Mouse (Mus musculus): ENCODE data around the gene Cacng6. TPM values are rescaled to one million over a fixed set of nuclear protein-coding genes. Genes with fewer than 3 reads are reported as not detected.

The Cacng6 gene
- polyA plus RNA-seq, 1 experiment from 2014 or later, result 6.7 TPM

- no peak for ATAC-seq (ENCODE audit: insufficient number of reproducible peaks, low FRiP score, low TSS enrichment, low read depth)
- H3K9ac ChIP-seq, result no peak overlapping the region
Observed at GRCm38 (mm10) chr7:3448737-3449454, 24.9 kb downstream of the Cacng6 start.

GRCm38 (mm10) chr7:3450671-3451070 is 26.7 kb downstream of the Cacng6 start:
- Histone ChIP-seq H3K9ac (no peak overlapping the region), H3K4me1 (0 out of 2 replicates have a peak, but pooled peaks cover 2% of the 10 kb centered on the region), H3K9me3 (no peaks in the 10 kb centered on the region), H3K4me2 (no peak overlapping the region), H3K27me3 (no peaks in the 10 kb centered on the region), H3K36me3 (no peaks in the 10 kb centered on the region), H3K4me3 (no peak overlapping the region), H3K27ac (no peak overlapping the region)
- ATAC-seq (ENCODE audit: insufficient number of reproducible peaks, low FRiP score, low TSS enrichment, low read depth), result no peak
- 41% methylated on average over 5 of the region's 5 CpGs for WGBS

More at GRCm38 (mm10) chr7:3448737-3449454, 24.9 kb downstream of the Cacng6 start:
- no peaks in the 10 kb centered on the region for H3K27me3 ChIP-seq
- H3K27ac ChIP-seq, result no peak overlapping the region
- no peak overlapping the region for H3K4me3 ChIP-seq
- 0 out of 2 replicates have a peak, but pooled peaks cover under 1% of the 10 kb centered on the region for H3K4me1 ChIP-seq
- WGBS, result 17% methylated on average over 15 of the region's 15 CpGs
- no peaks in the 10 kb centered on the region for H3K9me3 ChIP-seq
- H3K36me3 ChIP-seq, result no peaks in the 10 kb centered on the region
- H3K4me2 ChIP-seq, result no peak overlapping the region

GRCm38 (mm10) chr7:3451161-3451560 is 27.2 kb downstream of the Cacng6 start:
- 29% methylated on average over 6 of the region's 6 CpGs for WGBS
- H3K27ac ChIP-seq, result no peak overlapping the region
- H3K4me2 ChIP-seq, result no peak overlapping the region
- no peak overlapping the region for H3K4me3 ChIP-seq
- no peak overlapping the region for H3K9ac ChIP-seq
- no peaks in the 10 kb centered on the region for H3K36me3 ChIP-seq
- no peaks in the 10 kb centered on the region for H3K9me3 ChIP-seq
- ATAC-seq (ENCODE audit: insufficient number of reproducible peaks, low FRiP score, low TSS enrichment, low read depth), result no peak
- H3K27me3 ChIP-seq, result no peaks in the 10 kb centered on the region
- 0 out of 2 replicates have a peak, but pooled peaks cover 2% of the 10 kb centered on the region for H3K4me1 ChIP-seq

GRCm38 (mm10) chr7:3452821-3453485 is 29.0 kb downstream of the Cacng6 start:
- Histone ChIP-seq H3K4me2 (no peak overlapping the region), H3K4me3 (no peak overlapping the region), H3K9ac (no peak overlapping the region), H3K27me3 (no peaks in the 10 kb centered on the region), H3K4me1 (0 out of 2 replicates have a peak, but pooled peaks cover 2% of the 10 kb centered on the region), H3K9me3 (no peaks in the 10 kb centered on the region), H3K36me3 (no peaks in the 10 kb centered on the region), H3K27ac (no peak overlapping the region)
- ATAC-seq (ENCODE audit: insufficient number of reproducible peaks, low FRiP score, low TSS enrichment, low read depth), result no peak
- 40% methylated on average over 12 of the region's 12 CpGs for WGBS

- Histone ChIP-seq H3K4me1 (0 out of 2 replicates have a peak, but pooled peaks cover 2% of the 10 kb centered on the region), H3K4me2 (no peak overlapping the region), H3K27ac (no peak overlapping the region), H3K9me3 (no peaks in the 10 kb centered on the region), H3K9ac (no peak overlapping the region), H3K4me3 (no peak overlapping the region), H3K36me3 (no peaks in the 10 kb centered on the region), H3K27me3 (no peaks in the 10 kb centered on the region)
- 44% methylated on average over 11 of the region's 11 CpGs for WGBS
- ATAC-seq (ENCODE audit: insufficient number of reproducible peaks, low FRiP score, low TSS enrichment, low read depth), result no peak
Observed at GRCm38 (mm10) chr7:3453486-3454183, 29.6 kb downstream of the Cacng6 start.

- WGBS, result 79% methylated on average over 10 of the region's 10 CpGs
Observed at GRCm38 (mm10) chr7:3457111-3457840, 33.3 kb downstream of the Cacng6 start.

GRCm38 (mm10) chr7:3457841-3458217 is 33.8 kb downstream of the Cacng6 start:
- Histone ChIP-seq H3K9me3 (no peaks in the 10 kb centered on the region), H3K4me1 (0 out of 2 replicates have a peak, but pooled peaks cover 2% of the 10 kb centered on the region), H3K27ac (0 out of 2 replicates have a peak overlapping the region, but pooled peaks have one; percentile 33), H3K4me3 (no peak overlapping the region), H3K27me3 (no peaks in the 10 kb centered on the region), H3K4me2 (no peak overlapping the region), H3K9ac (no peak overlapping the region), H3K36me3 (no peaks in the 10 kb centered on the region)
- no peak for ATAC-seq (ENCODE audit: insufficient number of reproducible peaks, low FRiP score, low TSS enrichment, low read depth)
- 69% methylated on average over 9 of the region's 9 CpGs for WGBS

More at GRCm38 (mm10) chr7:3457111-3457840, 33.3 kb downstream of the Cacng6 start:
- Histone ChIP-seq H3K27me3 (no peaks in the 10 kb centered on the region), H3K9ac (no peak overlapping the region), H3K4me2 (no peak overlapping the region), H3K9me3 (no peaks in the 10 kb centered on the region), H3K36me3 (no peaks in the 10 kb centered on the region), H3K4me3 (no peak overlapping the region), H3K4me1 (0 out of 2 replicates have a peak, but pooled peaks cover 2% of the 10 kb centered on the region), H3K27ac (0 out of 2 replicates have a peak overlapping the region, but pooled peaks have one; percentile 33)
- ATAC-seq (ENCODE audit: insufficient number of reproducible peaks, low FRiP score, low TSS enrichment, low read depth), result no peak

GRCm38 (mm10) chr7:3460261-3460660 is 36.3 kb downstream of the Cacng6 start:
- Histone ChIP-seq H3K4me2 (no peak overlapping the region), H3K4me1 (no peaks in the 10 kb centered on the region), H3K27me3 (no peaks in the 10 kb centered on the region), H3K9ac (no peak overlapping the region), H3K36me3 (no peaks in the 10 kb centered on the region), H3K4me3 (no peak overlapping the region), H3K9me3 (no peaks in the 10 kb centered on the region), H3K27ac (no peak overlapping the region)
- 81% methylated on average over 8 of the region's 8 CpGs for WGBS
- ATAC-seq (ENCODE audit: insufficient number of reproducible peaks, low FRiP score, low TSS enrichment, low read depth), result no peak

GRCm38 (mm10) chr7:3463306-3463705 is 39.3 kb downstream of the Cacng6 start:
- ATAC-seq (ENCODE audit: insufficient number of reproducible peaks, low FRiP score, low TSS enrichment, low read depth), result no peak

GRCm38 (mm10) chr7:3468614-3469013 is 44.6 kb downstream of the Cacng6 start:
- no peak for ATAC-seq (ENCODE audit: insufficient number of reproducible peaks, low FRiP score, low TSS enrichment, low read depth)
- Histone ChIP-seq H3K36me3 (no peaks in the 10 kb centered on the region), H3K27ac (no peak overlapping the region), H3K4me2 (no peak overlapping the region), H3K27me3 (no peaks in the 10 kb centered on the region), H3K9ac (no peak overlapping the region), H3K4me1 (no peaks in the 10 kb centered on the region), H3K4me3 (no peak overlapping the region), H3K9me3 (no peaks in the 10 kb centered on the region)
- WGBS, result 40% methylated on average over 2 of the region's 2 CpGs

More at GRCm38 (mm10) chr7:3463306-3463705, 39.3 kb downstream of the Cacng6 start:
- Histone ChIP-seq H3K36me3 (no peaks in the 10 kb centered on the region), H3K27ac (no peak overlapping the region), H3K4me1 (no peaks in the 10 kb centered on the region), H3K9ac (no peak overlapping the region), H3K4me2 (no peak overlapping the region), H3K9me3 (no peaks in the 10 kb centered on the region), H3K27me3 (no peaks in the 10 kb centered on the region), H3K4me3 (no peak overlapping the region)
- WGBS, result 65% methylated on average over 4 of the region's 4 CpGs

GRCm38 (mm10) chr7:3472774-3473173 is 48.8 kb downstream of the Cacng6 start:
- H3K27me3 ChIP-seq, result no peaks in the 10 kb centered on the region
- no peaks in the 10 kb centered on the region for H3K9me3 ChIP-seq
- H3K4me1 ChIP-seq, result peaks cover 5% of the 10 kb centered on the region; the same call in 1 of the 2 replicates
- ATAC-seq (ENCODE audit: insufficient number of reproducible peaks, low FRiP score, low TSS enrichment, low read depth), result no peak
- H3K4me3 ChIP-seq, result no peak overlapping the region
- H3K9ac ChIP-seq, result no peak overlapping the region
- H3K4me2 ChIP-seq, result no peak overlapping the region
- WGBS, result 75% methylated on average over 3 of the region's 3 CpGs
- H3K36me3 ChIP-seq, result no peaks in the 10 kb centered on the region
- H3K27ac ChIP-seq, result no peak overlapping the region
